Mouse (Mus musculus) MN1 (cell line): ENCODE results near the gene Syt8.

Experiments used
- DNase-seq: peaks from one replicate; pipeline ENCODE4 v3.0.0-alpha.2; 2016; ENCODE audit warnings: low spot score

Syt8 gene

DNA sequence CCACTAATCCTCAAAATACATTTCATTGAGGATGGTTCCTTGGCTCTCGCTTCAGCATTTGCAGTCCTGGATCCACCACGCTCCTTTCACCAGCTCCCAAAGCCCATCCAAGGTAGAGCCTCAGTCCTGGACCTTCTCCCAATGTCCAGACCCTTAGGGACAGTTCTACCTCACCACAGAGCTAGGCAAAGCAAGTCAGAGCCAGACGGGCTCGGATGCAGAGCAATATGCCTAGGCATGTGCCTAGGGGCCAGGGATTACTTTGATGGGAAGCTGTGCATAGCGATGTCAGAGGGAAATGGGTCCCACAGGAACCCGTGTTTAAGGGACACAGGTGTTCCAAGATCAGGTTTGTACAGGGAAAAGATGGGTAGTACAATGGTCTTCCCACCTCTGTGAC lies 10.7 kb downstream of the Syt8 start:
- no peak for DNase-seq

DNA sequence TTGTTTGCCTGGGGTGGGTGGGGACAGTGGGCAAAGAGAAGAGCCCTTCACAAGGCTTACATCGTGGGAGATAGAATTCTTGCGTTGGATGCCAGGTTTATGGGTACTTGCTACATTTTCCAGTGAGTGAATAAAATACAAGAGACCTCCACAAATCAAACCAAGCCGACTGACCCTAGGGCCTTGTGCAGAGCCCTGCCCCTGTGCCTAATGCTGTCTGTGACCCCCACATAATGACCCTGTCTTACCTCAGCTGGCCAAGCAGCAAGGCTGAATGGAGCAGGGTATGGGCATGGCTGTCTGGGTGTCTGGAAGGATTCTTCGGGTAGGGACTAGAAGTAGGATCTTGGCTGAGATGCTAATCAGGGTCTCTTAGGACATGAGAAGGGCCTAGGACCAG lies 11.6 kb downstream of the Syt8 start:
- no peak for DNase-seq

GRCm38 (mm10) chr7:142449038-142449617 lies 14.5 kb downstream of the Syt8 start:
- no peak for DNase-seq

DNA sequence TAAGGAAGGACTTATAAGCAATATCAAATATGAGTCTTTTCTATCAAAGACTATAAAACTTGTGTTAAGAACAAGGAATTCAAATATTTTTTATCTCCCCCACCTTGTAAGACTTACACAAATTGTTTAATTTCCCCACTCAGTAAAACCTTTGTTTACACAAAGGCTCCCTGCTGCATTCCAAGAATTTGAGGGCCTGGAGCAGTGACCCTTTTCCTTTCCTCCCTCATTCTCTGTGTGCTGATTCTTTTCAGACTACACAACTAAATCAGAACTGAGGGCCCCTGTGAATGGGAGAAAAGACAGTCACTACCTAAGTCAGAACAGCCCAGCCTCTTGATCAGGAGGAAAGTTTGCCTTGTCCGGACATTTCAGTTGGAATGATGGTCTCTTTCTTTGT lies 20.1 kb downstream of the Syt8 start:
- DNase-seq: no peak

DNA sequence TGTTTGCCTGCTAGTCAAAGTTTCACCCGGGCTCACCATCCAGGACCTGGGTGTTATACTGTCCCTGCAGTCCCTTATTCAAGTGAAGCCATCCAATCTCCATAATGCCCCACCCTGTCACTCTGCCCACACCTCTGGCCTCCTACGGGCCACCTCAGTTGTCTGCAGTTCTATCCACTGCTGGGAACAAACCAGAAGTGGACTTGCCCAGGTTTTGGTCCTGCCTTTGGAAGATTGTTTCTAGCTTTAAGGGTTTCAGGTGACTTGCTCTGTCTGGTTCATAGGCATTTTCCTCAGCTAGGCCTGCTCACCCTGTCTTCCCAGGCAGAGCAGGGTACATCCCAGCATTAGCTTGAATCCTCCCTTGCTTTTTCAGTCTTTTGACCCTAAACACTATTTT lies 20.6 kb downstream of the Syt8 start:
- DNase-seq: no peak

GRCm38 (mm10) chr7:142456806-142457205 lies 22.2 kb downstream of the Syt8 start:
- no peak for DNase-seq

DNA sequence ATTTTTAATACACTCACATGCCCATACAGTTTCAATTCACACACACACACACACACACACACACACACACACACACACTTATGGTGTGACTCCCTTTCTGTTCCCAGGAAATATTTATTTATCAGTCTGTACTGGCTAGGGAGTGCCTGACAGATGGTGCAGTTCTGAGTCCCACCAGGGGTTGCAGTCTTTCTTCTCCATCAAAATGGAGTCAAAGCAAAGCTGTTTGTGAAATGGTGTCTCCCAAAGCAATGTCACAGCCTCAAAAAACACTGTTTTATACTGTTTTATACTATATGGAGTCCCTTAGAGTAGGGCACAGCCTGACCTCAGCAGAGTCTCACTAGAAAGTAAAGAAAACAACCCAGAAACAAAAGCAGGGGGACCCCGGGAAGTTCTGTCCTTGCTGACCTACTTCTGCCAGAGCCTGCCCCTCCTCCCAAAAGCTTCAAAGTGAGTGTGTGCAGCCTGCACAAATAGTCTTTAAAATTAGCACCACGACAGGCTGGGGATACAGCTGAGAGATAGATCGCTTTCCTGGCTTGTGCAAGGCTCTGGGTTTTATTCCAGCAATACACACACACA lies 22.7 kb downstream of the Syt8 start:
- peak; percentile 57 for DNase-seq

DNA sequence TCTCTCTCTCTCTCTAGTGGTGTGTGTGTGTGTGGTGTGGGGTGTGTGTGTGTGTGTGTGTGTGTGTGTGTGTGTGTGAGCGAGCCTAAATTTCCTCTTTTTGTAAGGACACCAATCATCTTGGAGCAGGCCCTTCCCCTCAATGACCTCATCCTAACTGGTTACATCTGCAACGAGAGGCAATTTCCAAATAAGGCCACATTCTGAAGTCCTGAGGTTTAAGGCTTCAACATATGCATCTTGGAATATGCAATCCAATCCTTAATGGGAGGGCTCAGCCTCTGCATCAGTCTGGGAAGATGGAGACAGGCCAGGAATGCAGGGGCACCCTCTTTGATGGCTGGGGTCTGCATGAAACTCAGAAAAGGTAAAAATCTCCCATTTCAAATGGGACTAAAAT lies 23.4 kb downstream of the Syt8 start:
- peak; percentile 46 for DNase-seq

DNA sequence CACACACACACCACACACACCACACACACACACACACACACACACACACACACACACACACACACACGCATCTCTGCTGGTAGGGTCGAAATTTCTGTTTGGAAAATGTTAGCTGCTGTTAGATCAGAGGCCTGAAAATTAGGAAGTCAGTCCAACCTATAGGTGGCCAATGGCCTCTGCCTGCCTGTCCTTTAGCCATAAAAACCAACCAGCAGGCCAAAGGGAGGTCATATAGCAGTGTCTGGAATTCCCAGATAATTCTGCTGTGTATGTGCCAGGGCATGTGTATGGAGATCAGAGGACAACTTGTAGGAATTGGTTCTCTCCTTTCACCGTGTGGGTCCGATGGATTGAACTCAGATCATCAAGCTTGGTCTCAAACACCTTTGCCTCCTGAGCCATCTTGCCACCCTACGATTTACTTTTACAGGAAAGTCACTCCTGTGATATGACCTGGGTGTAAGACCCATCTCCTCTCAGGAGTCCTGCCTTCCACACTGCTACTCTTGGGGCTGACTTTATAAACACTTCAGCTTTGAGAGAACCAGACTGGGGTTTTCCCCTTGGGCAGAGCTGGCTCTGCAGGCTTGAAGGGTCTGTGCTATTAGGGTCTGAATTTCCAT lies 24.1 kb downstream of the Syt8 start:
- DNase-seq: no peak

DNA sequence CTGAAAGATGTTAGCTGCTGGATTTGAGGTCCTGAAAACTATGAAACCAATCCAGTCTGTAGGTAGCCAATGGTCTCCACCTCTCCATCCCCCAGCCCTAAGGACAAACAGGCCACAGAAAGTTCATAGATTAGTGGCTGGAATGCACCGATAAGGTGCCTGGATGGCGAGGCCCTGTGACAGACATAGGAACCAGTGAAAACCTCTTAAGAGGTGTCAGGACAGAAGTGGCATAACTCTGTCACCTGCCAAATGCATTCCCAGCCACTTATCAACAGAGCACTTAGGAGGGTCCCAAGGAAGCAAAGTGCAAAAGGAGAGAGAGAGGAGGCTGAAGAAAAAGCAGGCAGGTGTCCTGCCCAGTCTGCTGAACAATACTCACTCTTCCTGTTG lies 24.6 kb downstream of the Syt8 start:
- DNase-seq: no peak

DNA sequence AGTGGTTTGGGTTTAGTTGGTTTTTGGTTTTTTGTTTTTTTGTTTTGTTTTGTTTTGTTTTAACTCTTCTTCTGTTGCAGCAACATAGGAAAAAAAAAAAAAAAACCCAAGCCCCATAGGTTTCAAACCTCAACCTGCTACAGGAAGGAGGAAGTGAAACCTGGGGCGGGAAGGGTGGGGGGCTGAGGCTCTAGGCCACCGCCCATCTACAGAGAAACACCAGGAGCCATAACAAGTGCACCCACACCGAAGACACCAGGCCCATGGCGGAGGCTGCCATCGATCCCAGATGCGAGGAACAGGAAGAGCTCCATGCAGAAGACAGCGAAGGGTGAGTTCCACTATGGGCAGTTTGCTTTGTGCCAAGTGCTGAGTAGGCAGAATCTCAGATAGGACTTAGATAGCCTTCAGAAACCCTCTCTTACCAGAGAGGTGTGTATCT lies 26.0 kb downstream of the Syt8 start, which contains the start of gene Lsp1:
Gene Lsp1, plus strand, starts transcription at position 174 of the 442 bp plus-strand sequence.
- no peak for DNase-seq

GRCm38 (mm10) chr7:142461446-142461845 lies 26.8 kb downstream of the Syt8 start:
- no peak for DNase-seq

DNA sequence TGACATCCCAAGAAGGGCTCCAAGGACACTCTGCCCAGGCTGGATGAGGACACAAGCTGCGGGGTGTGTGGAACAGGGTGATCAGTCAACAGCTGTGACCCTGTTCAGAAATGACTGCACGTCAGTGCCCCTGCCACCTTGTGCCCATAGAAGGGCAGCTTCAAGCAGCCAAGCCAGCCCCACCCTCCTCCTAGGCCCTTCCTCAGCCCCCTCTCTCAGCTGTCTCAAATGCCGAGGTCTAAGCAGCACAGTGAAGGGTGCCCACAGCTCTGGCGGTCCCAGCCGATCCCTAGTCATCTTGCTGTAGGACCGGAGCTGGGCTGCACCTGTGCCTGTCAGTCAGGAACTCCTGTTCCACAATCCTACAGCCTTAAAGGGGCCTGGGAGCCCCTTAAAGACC lies 27.5 kb downstream of the Syt8 start:
- DNase-seq: no peak

DNA sequence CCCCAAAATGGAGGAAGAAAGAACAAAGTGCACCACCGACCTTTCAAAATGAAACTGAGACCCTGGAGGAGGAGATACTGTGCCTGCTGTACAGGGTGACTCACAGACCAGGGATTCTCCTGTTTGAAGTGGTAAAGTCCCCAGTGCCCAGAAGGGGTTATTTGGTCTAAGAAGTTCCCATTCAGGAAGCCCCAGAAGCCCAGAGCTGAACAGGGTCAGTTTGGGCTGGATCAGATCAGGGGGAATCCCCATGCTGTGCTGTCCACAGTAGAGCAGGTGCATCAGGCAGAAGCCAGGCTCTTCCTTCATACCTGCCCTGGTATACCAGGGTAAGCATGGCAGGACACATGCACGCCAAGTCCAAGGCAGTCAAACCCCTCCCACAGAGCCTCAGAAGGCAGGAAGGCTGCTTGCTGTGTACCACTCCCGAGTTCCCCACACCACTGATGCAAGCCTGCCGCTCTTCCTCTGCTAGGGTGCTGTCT lies 28.0 kb downstream of the Syt8 start:
- no peak for DNase-seq

GRCm38 (mm10) chr7:142470171-142470691 lies 35.6 kb downstream of the Syt8 start:
- DNase-seq: no peak

GRCm38 (mm10) chr7:142470808-142471413 lies 36.3 kb downstream of the Syt8 start:
- DNase-seq: peak; percentile 81

- DNase-seq: no peak
Observed at GRCm38 (mm10) chr7:142471414-142471861, 36.8 kb downstream of the Syt8 start.

GRCm38 (mm10) chr7:142471884-142472570 lies 37.4 kb downstream of the Syt8 start:
- DNase-seq: peak; percentile 24

DNA sequence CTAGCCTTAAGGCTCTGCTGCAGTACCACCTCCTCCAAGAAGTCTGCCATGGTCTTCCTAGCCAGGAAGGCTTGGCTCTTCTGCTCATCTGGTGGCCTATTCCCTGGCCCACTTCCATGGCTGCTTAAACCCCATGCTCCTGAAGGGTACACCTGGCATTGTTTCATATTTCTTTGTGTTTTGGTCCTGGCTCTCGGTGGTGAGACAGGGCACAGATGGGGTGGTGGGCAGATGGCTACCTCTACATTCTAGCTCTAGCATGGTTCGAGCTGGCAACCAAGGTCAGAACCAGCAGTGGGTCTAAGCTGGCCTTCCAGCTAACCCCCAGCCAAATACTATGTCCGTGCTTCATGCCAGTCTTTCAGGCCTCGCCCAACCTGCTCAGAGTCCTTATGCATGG lies 38.3 kb downstream of the Syt8 start:
- no peak for DNase-seq

DNA sequence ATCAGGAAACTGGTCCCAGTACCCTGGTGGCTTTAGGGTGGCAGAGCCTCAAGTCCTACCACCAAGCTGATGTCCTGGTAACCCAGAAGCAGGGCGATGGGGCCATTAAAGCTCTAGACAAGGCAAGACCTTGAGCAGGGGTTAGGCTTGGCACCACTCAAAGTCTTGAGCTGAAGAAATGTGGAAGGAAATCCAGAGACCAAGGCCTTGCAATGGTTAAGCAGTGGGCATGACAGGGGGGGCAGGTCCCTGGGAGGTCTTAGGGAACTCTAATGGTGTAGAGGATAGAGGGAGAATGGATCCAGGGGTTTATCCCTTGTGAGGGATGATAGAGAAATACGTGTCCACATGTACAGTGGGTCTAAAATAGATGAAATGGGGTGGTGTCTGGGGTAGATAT lies 38.8 kb downstream of the Syt8 start:
- DNase-seq: no peak

DNA sequence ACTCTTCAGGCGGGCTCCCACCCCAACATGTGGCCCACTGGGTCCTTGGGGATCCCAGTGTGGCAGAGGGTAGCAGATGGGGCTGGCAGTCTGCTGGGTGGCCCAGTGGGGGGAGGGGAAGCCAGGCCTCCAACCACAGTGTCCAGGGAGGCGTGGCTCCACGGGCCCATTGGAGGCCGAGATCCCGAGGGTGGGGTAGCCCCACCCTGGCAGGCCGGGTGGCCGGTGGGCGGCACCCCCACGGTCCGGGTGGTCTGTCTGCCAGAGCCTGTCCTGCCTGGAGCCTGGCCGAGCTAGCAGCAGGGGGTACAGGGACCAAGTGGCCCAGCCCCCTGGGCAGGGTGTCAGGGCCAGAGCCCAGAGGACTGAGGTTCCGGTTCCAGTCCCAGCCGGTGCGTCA lies 40.1 kb downstream of the Syt8 start:
- no peak for DNase-seq

DNA sequence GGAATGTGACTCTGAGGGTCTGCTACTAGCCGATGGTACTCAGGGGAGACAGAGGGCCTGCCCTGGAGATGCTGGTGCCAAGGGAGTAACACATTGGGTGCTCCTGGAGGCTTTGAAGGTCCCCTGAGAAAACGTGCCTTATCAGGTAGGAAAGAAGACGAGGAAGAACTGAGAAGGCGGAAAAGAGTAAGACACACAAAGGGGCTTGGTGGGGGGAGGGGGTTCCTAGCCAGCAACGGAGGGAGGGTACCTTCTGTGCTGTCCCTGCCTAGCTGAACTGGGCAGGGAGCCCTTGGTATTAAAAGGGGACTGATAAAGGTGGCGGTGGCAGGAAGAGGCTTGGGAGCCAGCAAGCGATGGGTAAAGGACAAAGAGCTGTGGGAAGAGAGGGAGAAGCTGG lies 41.0 kb downstream of the Syt8 start:
- no peak for DNase-seq
